Mouse (Mus musculus): Measurements from ENCODE around the gene Rnf20. TPM values are rescaled to one million over a fixed set of nuclear protein-coding genes. Genes with fewer than 3 reads are reported as not detected.
A peak's percentile ranks its signal among the peaks of the same experiment; 100 is the strongest.
"Not testable (repeated sequence)": the region's sequence is repeated elsewhere in the genome, so short reads cannot be mapped to it uniquely, and the experiment has no call there.

Gene Rnf20
- total RNA-seq (2017): 178 and 200 TPM in 2 replicates

DNA sequence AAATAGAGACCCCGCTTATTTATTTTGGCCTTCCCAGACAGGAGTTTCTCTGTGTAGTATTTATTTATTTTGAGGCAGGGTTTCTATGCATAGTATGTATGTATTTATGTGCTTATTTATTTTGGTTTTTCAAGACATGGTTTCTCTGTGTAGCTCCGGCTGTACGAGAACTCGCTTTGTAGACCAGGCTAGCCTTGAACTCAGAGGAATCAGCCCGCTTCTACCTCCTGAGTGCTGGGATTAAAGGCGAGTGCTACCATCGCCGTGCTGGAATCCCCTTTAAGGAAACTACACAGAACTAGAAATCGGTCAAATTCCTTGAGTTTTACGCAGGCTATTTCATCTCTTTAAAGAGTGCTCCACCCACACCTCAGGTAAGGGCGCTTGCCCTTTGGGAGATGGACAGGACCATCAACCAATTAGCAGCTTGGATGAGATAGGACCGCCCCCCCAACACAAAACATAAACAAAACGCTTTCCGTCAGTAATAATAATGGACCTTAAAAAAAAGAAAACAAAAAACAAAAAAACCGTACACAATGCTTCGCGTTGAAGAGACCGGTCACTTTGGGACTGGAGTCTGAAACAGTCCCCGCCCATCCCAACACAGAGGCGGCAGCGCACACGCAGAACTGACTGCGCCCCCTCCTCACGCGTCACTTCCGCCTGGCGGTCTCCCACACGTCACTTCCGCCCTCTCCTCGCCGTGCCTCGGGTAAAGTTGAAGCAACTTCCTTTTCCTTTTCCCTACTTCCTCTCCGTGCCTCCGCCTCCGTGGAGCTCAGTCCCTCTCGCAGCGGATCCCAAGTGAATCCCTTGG is at the start of gene Rnf20:
Gene Rnf20 (plus strand): TSS at position 688 of the 820 bp plus-strand sequence.
- ATAC-seq (ENCODE audit: extremely low read depth, insufficient number of reproducible peaks, low FRiP score, poor library complexity, severe bottlenecking): peak; percentile 93

- no peak for ATAC-seq (ENCODE audit: extremely low read depth, insufficient number of reproducible peaks, low FRiP score, poor library complexity, severe bottlenecking)
Observed at GRCm38 (mm10) chr4:49583965-49584831, 47.6 kb upstream of the Rnf20 start.

DNA sequence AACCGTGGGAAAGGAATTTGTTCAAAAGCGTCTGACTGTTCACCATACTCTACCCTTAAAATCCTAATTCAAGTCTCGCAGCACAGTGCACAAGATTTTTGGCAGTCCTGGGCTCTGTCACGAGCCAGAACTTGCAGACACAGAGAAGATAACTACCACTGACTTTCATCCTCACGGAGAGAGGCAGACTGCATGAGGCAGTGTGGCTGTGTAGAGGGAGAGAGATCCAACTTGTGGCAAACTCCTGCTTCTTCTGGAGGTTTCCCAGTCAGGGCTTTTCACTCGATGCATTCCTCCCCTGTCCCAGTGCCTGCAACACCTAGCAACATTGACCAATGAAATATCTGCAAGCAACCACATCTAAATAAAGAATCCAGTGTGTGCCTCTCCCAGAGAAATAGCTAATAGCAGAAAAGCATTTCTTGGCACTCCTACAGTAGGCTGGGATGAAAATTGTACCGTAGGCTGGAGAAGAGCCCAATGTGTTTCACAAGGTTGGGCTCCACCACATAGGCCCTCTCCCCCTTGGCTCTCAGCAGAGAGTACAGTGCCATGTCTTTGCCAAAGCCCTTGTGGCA is 46.2 kb upstream of the Rnf20 start:
- no peak for ATAC-seq (ENCODE audit: extremely low read depth, insufficient number of reproducible peaks, low FRiP score, poor library complexity, severe bottlenecking)

DNA sequence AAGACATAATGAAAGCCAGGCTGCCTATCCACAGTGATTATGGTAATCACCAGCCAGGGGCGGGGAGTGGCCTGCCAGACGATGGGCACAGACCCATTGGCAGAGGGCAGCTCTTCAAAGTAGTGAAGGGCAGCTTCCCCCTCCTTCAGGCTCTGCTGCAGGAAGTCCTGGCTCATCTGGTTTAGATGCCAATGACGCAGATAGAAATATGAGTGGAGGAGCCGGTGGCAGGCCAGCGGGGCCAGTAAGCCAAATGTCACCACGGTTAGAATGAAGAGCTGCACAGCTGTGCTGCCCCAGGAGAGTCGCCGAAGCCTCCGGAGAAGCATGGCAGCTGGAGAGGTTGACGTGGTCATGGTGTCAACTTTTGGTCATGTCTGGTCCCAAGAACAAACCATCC is 45.0 kb upstream of the Rnf20 start:
- no peak for ATAC-seq (ENCODE audit: extremely low read depth, insufficient number of reproducible peaks, low FRiP score, poor library complexity, severe bottlenecking)

DNA sequence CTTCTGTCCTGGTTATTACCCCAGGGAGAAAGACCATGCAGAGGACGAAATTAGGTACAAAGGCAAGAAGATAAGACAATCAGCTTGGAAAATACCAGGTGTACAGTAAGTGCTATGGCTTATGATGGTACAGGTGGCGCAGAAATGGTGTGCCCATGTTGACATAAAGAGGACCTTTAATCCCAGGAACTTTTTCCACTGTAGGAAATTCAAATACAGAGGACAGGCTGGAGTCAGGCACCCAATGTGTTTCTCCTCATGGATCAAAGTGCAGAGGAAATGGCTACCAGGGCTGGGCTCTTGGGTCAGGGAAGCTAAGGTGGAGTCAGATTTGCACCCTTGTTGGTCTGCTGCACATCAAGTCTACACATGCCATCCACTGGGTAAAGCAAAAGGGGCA is 41.7 kb upstream of the Rnf20 start:
- no peak for ATAC-seq (ENCODE audit: extremely low read depth, insufficient number of reproducible peaks, low FRiP score, poor library complexity, severe bottlenecking)

DNA sequence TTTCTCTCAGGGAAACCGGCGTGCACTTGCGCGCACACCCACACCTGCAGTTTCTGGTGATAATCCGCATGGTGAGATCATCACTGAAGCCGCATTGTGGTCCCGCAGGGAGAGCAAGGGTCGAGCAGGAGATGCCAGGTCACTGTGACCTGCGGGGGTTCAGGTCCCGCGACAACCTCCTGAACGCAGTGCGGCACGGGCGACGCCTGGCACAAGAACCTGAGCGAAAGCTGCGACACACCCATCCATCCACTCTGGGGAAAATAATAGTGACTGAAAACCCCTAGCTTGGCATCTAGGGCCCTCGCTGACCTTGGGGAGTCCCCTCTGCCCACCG is 35.0 kb upstream of the Rnf20 start:
- ATAC-seq (ENCODE audit: extremely low read depth, insufficient number of reproducible peaks, low FRiP score, poor library complexity, severe bottlenecking): no peak

DNA sequence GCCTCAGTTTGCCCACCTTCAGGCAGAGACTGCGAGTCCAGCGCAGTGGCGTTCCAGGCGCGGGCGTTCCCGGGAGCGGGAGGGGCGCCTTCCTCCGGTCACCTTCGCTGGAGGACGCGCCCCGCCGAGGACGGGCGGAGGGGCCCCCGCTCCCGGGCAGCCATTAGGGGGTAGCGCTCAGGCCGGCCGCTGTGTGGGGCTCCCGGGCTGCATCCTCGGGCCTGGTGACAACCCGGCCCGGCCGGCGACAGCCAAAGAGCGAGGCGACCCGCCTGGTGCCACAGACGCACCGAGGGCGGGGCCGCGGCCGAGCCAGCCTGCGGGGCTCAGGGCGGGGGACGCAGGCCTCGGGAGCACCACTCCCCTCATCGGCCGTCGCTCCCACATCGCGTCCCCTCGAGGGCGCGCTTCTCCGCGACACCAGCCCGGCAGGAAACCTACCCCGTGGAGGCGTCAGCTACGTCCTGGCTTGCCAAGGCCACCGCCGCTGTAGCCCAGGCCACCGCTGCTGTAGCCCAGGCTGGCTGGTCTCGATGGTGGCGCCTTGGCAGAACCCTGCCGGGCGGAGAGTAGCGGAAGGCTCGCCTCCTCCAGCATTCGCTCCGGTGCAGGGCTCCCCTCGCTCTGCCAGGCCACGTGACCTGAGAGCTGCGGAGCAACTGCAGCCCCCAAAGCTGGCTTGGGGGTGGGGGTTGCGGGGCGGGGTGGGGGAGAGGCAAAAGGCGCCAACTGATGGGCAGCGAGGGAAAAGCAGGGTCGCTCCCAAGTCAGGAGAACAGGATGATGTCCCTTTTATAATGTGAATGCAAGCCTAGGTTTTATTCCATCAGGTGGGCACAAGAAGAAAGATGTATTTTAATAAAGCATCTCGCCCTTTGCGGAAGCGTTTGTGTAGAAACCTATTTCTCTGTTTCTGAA is 34.4 kb upstream of the Rnf20 start, which contains the start of gene Tmem246:
Gene Tmem246 (minus strand): TSS at position 694 of the 918 bp plus-strand sequence.
- no peak for ATAC-seq (ENCODE audit: extremely low read depth, insufficient number of reproducible peaks, low FRiP score, poor library complexity, severe bottlenecking)

GRCm38 (mm10) chr4:49603161-49603560 is 28.6 kb upstream of the Rnf20 start:
- ATAC-seq (ENCODE audit: extremely low read depth, insufficient number of reproducible peaks, low FRiP score, poor library complexity, severe bottlenecking): no peak

DNA sequence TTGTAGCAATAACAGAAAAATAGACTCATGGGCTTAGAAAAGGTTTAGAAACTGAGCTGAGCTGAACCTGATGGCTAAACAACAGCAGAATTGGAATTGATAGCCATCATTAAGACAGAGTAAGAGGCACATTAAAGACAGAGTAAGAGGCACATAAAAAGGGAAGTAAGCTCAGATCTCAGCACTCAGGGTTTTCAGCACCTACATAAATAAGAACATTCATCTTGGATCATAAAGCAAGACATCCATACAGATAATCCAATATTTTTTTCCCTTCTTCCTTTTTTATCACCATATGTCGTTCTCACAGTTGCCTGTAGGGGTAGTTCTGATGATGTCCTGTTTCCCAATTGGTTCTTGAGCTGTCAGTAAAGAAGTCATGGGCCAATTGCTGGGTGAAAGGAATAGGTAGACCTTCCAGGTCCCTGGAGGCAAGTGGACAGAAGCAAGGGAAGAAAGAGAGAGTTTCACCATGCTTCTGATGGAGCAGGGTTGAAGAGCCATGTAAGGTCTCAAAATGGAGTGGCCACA is 27.7 kb upstream of the Rnf20 start:
- no peak for ATAC-seq (ENCODE audit: extremely low read depth, insufficient number of reproducible peaks, low FRiP score, poor library complexity, severe bottlenecking)

DNA sequence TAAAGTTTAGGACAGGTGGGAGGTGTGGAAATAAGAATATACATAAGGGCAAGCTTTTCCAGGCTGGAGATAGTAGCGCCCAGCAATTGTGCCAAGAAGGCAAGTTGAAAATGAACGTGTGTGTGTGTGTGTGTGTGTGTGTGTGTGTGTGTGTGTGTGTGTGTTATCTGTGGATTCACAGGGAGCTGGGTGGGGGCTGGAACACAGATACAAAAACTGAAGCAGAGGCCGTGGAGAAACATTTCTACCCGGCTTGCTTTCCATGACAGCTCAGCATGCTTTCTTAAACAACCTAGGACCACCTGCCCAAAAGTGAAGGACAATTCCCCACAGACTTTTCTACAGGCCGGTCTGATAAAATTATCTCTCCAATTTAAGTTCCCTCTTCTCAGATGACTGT is 27.2 kb upstream of the Rnf20 start:
- no peak for ATAC-seq (ENCODE audit: extremely low read depth, insufficient number of reproducible peaks, low FRiP score, poor library complexity, severe bottlenecking)

GRCm38 (mm10) chr4:49605459-49605858 is 26.3 kb upstream of the Rnf20 start:
- no peak for ATAC-seq (ENCODE audit: extremely low read depth, insufficient number of reproducible peaks, low FRiP score, poor library complexity, severe bottlenecking)

DNA sequence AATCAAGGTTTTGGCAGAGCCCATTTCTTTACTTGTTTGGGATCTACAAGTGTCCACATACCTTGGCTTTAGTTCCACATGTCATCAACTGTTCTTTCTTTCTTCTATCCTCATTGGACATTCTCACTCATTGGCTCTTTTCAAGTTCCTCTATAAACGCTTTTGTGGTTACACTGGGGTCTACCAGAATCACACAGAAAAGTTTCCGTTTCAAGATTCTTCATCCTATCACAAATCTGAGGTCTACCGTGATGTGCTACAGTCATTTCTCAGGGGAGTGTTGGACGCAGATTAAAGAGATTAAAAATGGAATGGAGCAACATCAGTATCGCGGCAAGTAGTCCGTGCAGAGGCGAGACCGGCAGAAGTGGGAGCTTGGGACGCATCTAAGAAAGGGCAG is 14.9 kb upstream of the Rnf20 start:
- no peak for ATAC-seq (ENCODE audit: extremely low read depth, insufficient number of reproducible peaks, low FRiP score, poor library complexity, severe bottlenecking)

DNA sequence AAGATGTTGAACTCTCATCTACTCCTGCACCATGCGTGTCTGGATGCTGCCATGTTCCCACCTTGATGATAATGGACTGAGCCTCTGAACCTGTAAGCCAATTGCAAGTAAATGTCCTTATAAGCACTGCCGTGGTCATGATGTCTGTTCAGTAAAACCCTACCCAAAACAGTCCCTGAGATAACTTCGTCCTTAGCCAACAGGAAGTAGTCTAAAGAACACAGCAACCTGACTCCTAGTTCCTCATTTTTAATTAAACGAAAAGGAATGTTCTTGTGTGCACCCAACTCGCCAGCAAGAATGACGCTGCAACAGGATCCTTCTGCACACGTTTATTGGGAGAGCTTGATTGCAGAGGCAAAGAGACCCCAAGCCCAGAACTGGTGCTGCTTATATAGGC is 11.9 kb upstream of the Rnf20 start:
- ATAC-seq (ENCODE audit: extremely low read depth, insufficient number of reproducible peaks, low FRiP score, poor library complexity, severe bottlenecking): not testable (repeated sequence)

- no peak for ATAC-seq (ENCODE audit: extremely low read depth, insufficient number of reproducible peaks, low FRiP score, poor library complexity, severe bottlenecking)
Observed at GRCm38 (mm10) chr4:49622272-49622671, 9.5 kb upstream of the Rnf20 start.

GRCm38 (mm10) chr4:49623916-49624315 is 7.9 kb upstream of the Rnf20 start:
- no peak for ATAC-seq (ENCODE audit: extremely low read depth, insufficient number of reproducible peaks, low FRiP score, poor library complexity, severe bottlenecking)

DNA sequence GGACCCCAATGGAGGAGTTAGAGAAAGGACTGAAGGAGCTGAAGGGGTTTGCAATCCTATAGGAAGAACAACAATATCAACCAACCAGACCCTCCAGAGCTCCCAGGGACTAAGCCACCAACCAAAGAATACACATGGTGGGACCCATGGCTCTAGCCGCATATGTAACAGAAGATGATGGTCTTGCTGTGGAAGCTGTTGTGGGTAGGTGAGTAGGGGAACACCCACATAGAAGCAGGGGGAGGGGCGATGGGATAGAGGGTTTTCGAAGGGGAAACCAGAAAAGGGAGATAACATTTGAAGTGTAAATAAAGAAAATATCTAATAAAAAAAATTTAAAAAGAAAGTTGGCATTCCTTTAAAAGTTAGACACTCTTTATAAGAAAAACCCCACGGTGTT is 6.8 kb upstream of the Rnf20 start:
- not testable (repeated sequence) for ATAC-seq (ENCODE audit: extremely low read depth, insufficient number of reproducible peaks, low FRiP score, poor library complexity, severe bottlenecking)

GRCm38 (mm10) chr4:49626973-49627372 is 4.8 kb upstream of the Rnf20 start:
- ATAC-seq (ENCODE audit: extremely low read depth, insufficient number of reproducible peaks, low FRiP score, poor library complexity, severe bottlenecking): peak; percentile 62

DNA sequence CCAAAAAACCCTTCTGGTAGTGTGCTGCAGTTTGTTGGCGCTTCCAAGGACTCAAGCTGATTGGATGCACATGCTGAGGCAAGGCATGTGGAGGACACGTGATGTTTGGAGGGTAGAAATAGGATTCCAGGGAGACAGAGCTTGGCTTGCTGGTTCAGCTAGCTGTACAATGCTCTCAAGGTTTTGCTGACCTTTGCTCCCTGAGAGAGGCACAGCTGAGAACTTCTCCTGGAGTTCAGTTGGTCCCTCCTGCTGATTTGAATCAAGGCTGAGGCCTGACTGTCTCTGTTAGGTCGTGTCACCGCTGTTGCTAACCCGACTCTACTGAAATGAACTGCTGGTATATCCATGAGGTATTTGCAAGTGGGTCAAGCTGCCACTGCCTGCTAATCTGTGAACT is 2.9 kb upstream of the Rnf20 start:
- ATAC-seq (ENCODE audit: extremely low read depth, insufficient number of reproducible peaks, low FRiP score, poor library complexity, severe bottlenecking): no peak

DNA sequence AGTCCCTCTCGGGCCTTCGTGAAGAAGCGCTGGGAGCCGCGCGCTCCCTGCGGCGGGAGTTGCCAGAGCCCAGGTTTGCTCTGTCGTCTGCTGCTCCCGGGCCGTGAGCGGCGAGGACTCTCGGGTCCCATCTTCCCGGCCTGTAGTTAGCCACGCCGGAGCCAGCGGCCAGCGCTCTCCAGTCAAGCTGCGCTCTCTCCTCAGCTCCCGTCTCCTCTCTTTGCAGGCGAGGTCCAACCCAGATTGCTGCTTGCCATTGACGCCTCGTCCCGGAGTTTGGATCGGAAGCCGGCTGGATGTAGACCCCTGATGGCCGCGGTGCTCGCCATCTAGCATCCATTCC is 304 bp downstream of the Rnf20 start:
- no peak for ATAC-seq (ENCODE audit: extremely low read depth, insufficient number of reproducible peaks, low FRiP score, poor library complexity, severe bottlenecking)

Measured in neutrophil, adult 5-6 weeks (primary cell).